Mouse (Mus musculus) lung, adult 2 months (tissue): ENCODE measurements around the gene Slc38a4.

ENCODE experiments used
- CTCF ChIP-seq: fragments of 200-500 bp; IDR thresholded peaks from 2 replicates; pipeline ENCODE4 v1.5.1; 2011; ENCODE audit warnings: mild to moderate bottlenecking, low read length, control low read depth; ENCODE audit not compliant: insufficient read depth
- POLR2A ChIP-seq: fragments of 200-500 bp; IDR thresholded peaks from 2 replicates; pipeline ENCODE4 v1.6.1; 2011; ENCODE audit warnings: low read depth, mild to moderate bottlenecking, control low read depth, low read length, borderline replicate concordance; ENCODE audit errors: extremely low read depth

DNA sequence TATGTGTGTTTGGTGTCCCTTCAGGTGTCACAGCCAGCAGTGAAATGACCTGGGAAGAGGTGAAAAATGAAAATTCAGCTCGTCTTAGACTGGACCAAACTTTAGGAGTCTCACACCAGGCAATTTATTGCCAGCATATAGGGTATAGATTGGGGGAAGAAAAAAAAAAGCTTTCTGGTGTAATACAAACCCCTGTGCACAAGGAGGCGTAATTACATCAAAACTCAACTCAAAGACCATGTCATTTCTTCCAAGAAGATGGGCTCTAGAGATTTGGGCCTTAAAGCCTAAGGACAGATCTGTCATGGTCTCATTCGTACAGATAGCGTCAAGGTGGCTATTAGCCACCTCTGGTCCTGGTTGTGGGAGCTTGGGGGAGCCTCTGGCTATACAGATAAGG, 86.0 kb downstream of the Slc38a4 start:
- TF ChIP-seq CTCF, result no peak
- TF ChIP-seq POLR2A, result no peak
